Mouse (Mus musculus): Measurements from ENCODE around the gene Apex1.
A peak's percentile ranks its signal among the peaks of the same experiment; 100 is the strongest.

DNA sequence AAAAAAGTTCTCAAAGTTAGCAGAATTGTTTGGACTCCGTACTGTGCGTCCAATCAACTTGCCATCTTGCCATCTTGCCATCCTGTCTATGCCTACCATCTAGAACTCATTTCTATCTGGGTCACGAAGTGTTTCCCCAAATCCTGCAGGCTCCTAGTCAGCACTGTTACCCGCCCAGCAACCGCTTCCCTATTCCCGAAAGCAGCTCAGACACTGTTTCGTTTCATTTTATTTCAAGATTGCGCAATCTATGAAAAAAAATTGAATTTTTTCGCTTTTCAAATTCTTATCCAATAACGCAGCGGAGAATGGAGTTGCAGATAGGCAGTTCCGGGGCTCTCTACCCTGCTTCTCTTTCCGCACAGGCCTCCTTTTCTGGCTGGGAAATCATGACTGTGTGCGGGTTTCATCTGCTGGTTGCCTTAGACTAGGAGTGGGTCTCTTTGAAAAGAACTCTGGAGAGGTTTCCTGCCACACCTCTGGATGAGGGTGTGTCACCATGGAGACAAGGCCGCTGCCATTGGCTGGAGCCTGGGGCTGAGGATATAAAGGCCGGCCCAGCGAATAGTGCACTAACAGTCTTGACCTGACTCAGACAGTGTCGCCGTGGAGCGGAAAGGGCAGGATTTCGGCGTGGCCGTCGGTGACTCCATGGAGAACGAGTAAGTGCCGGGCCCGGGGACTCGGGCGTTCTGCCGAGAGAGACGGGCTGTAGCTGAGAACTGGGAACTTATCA, 19.3 kb downstream of the Apex1 start, which contains the start of gene Gm49342:
- TF ChIP-seq CTCF (IDR thresholded peaks at IDR 0.05; ENCODE audit: low read depth, low read length) = no peak
- peak; percentile 76; the same call in 1 of the 2 replicates for TF ChIP-seq POLR2A (IDR thresholded peaks at IDR 0.05; ENCODE audit: borderline replicate concordance, low read depth, low read length)
